In genomic region chr1:24007621-24008020, GRCm38 (mm10) we compare ENCODE assay signal across 23 mouse cellular contexts. TPM values are rescaled to one million over a fixed set of nuclear protein-coding genes. Genes with fewer than 3 reads are reported as not detected.
A peak's percentile ranks its signal among the peaks of the same experiment; 100 is the strongest.
DNase-seq lines count a peak whose midpoint lies in the region; ATAC-seq and TF ChIP-seq lines count a peak whose summit lies in the region.
"Had no signal": no experiment of that assay in that cellular context is flagged by ENCODE, and none has a peak within 500 bp of the region (broad histone marks: within the 10 kb centered on the region; RNA-seq: fewer than 3 reads in every experiment).

No protein-coding gene starts in this region.

- H3K9ac ChIP-seq in CH12.LX (ENCODE audit: insufficient read depth, low read depth) = no peak overlapping the region
- no peak overlapping the region for H3K9ac ChIP-seq in lung, postnatal 0 days (replicated peaks; ENCODE audit: low read depth)
- H3K9ac ChIP-seq: embryonic facial prominence, embryonic 15.5 days; heart, embryonic 15.5 days had no signal

- ATAC-seq in lung, postnatal 0 days = peak; percentile 93
- ATAC-seq: forebrain, embryonic 16.5 days; hindbrain, embryonic 16.5 days had no signal

- H3K27ac ChIP-seq in CH12.LX (ENCODE audit: insufficient read depth, low read depth) = no peak overlapping the region
- no peak overlapping the region for H3K27ac ChIP-seq in lung, postnatal 0 days (ENCODE audit: low read length)
- H3K27ac ChIP-seq: embryonic facial prominence, embryonic 15.5 days; heart, adult 2 months; heart, embryonic 15.5 days; hindbrain, embryonic 10.5 days had no signal

- peak overlapping the region; percentile 63 for H3K4me2 ChIP-seq in CH12.LX (ENCODE audit: insufficient read depth, low read depth, poor library complexity, severe bottlenecking)
- no peak overlapping the region for H3K4me2 ChIP-seq in lung, postnatal 0 days (replicated peaks; ENCODE audit: low read depth, low read length)
- H3K4me2 ChIP-seq: embryonic facial prominence, embryonic 15.5 days; heart, embryonic 11.5 days; heart, embryonic 15.5 days had no signal

- peaks cover 2 to 7% of the 10 kb centered on the region in 2 experiments for H3K36me3 ChIP-seq in CH12.LX (replicated peaks in 1 of 2; ENCODE audit: control insufficient read depth in 1 of 2, insufficient read depth in 1 of 2, low read length in 1 of 2)
- H3K36me3 ChIP-seq in lung, postnatal 0 days (ENCODE audit: insufficient read depth, low read length) = no peaks in the 10 kb centered on the region

- no peaks in the 10 kb centered on the region for H3K79me2 ChIP-seq in CH12.LX (replicated peaks; ENCODE audit: control insufficient read depth, extremely low read depth, insufficient read depth, poor library complexity, severe bottlenecking)

- TF ChIP-seq EP300 in CH12.LX (IDR thresholded peaks at IDR 0.05; ENCODE audit: low read length) = no peak
- TF ChIP-seq EP300 in lung, postnatal 0 days (IDR thresholded peaks at IDR 0.05) = peak; percentile 88

- TF ChIP-seq RAD21 in CH12.LX (IDR thresholded peaks at IDR 0.05; ENCODE audit: low read depth, low read length) = no peak

- H3K27me3 ChIP-seq in CH12.LX (replicated peaks) = no peaks in the 10 kb centered on the region
- H3K27me3 ChIP-seq in lung, postnatal 0 days (replicated peaks; ENCODE audit: insufficient read depth, low read length) = no peaks in the 10 kb centered on the region
- H3K27me3 ChIP-seq: embryonic facial prominence, embryonic 15.5 days; heart, embryonic 15.5 days had no signal

- no peak overlapping the region for H3K4me3 ChIP-seq in CH12.LX (replicated peaks in 1 of 3; ENCODE audit: low read depth in 2 of 3, low read length in 2 of 3, poor library complexity in 1 of 3)
- no peak overlapping the region for H3K4me3 ChIP-seq in lung, postnatal 0 days (ENCODE audit: low read depth, low read length)
- H3K4me3 ChIP-seq: embryonic facial prominence, embryonic 15.5 days; erythroblast, embryonic 14.5 days; heart, adult 2 months; heart, embryonic 15.5 days; hindbrain, embryonic 10.5 days had no signal

- WGBS in lung, postnatal 0 days = 57% methylated on average over 8 of the region's 8 CpGs

- no peaks in the 10 kb centered on the region for H3K9me3 ChIP-seq in CH12.LX (replicated peaks; ENCODE audit: low read length)
- no peaks in the 10 kb centered on the region for H3K9me3 ChIP-seq in lung, postnatal 0 days (ENCODE audit: low read length)
- H3K9me3 ChIP-seq: embryonic facial prominence, embryonic 15.5 days; G1E; heart, embryonic 15.5 days; hindbrain, embryonic 10.5 days had no signal

- dilution Hi-C loops in CH12.LX (cut with MboI; ENCODE audit: extremely low pct_ligation_motif_present, extremely low pct_unique_long_range_greater_than_20kb, low sequenced_read_pairs) = no loop called here

- in situ Hi-C loops in CH12.LX (cut with MboI; ENCODE audit: low pct_ligation_motif_present, low pct_unique_long_range_greater_than_20kb, low sequenced_read_pairs) = loop anchor here (10.0 kb wide), 1 partner anchor 83 kb away; the partner anchor contains the start of gene Smap1

- H3K4me1 ChIP-seq in CH12.LX (ENCODE audit: control insufficient read depth in 1 of 2, insufficient read depth in 2 of 2) = peaks cover 21 to 36% of the 10 kb centered on the region in 2 experiments
- no peaks in the 10 kb centered on the region for H3K4me1 ChIP-seq in lung, postnatal 0 days (ENCODE audit: insufficient read depth, low read depth, low read length)

- TF ChIP-seq CTCF in CH12.LX (conservative IDR thresholded peaks at IDR 0.05 in 1 of 2, IDR thresholded peaks at IDR 0.05 in 1 of 2; ENCODE audit: low read depth in 2 of 2, low read length in 2 of 2) = no peak
- TF ChIP-seq CTCF in lung, postnatal 0 days (IDR thresholded peaks at IDR 0.05) = no peak

- DNase-seq in CH12.LX (ENCODE audit: extremely low read depth) = no peak
- peak; percentile 28 for DNase-seq in fat pad, adult 2 months (ENCODE audit: extremely low read depth, low read depth, low spot score)
- peak; percentile 87 for DNase-seq in lung, postnatal 0 days (ENCODE audit: low spot score)
- peak; percentile 69 for DNase-seq in lung, postnatal 36 days
- DNase-seq in kidney, postnatal 10 days = no peak
- DNase-seq in kidney, adult 11 months = no peak
- no peak for DNase-seq in retina, postnatal 1 day
- DNase-seq: adrenal gland, postnatal 10 days; cerebellum, adult 11 months; cerebellum, adult 8-10 months; cerebellum, postnatal 14 days; embryo, embryonic 11 days; gastrocnemius, postnatal 10 days; heart, adult 2 months; heart, postnatal 14 days had no signal

- no peak for TF ChIP-seq POLR2A in CH12.LX (IDR thresholded peaks at IDR 0.05; ENCODE audit: low read depth, low read length)

TF ChIP-seq in CH12.LX, 34 proteins besides CTCF, POLR2A, EP300 and RAD21:
- no peak for TF ChIP-seq TCF12 (IDR thresholded peaks at IDR 0.05; ENCODE audit: low read depth, low read length)
- no peak for TF ChIP-seq ZKSCAN1 (IDR thresholded peaks at IDR 0.05; ENCODE audit: borderline replicate concordance, low read depth, low read length)
- TF ChIP-seq POLR2AphosphoS2 (IDR thresholded peaks at IDR 0.05; ENCODE audit: low read depth, low read length) = no peak
- no peak for TF ChIP-seq HCFC1 (IDR thresholded peaks at IDR 0.05; ENCODE audit: low read depth, low read length)
- TF ChIP-seq IRF4 (IDR thresholded peaks at IDR 0.05; ENCODE audit: low read depth, low read length) = 0 out of 2 replicates have a peak, but pooled peaks have one; percentile 23
- no peak for TF ChIP-seq SIN3A (IDR thresholded peaks at IDR 0.05; ENCODE audit: low read length)
- TF ChIP-seq ELF1 (IDR thresholded peaks at IDR 0.05; ENCODE audit: low read depth, low read length) = peak; percentile 12; the same call in 1 of the 2 replicates
- TF ChIP-seq RCOR1 (conservative IDR thresholded peaks at IDR 0.05; ENCODE audit: low read depth, low read length) = no peak
- no peak for TF ChIP-seq USF1 (IDR thresholded peaks at IDR 0.05; ENCODE audit: low read depth, low read length)
- TF ChIP-seq GABPA (IDR thresholded peaks at IDR 0.05; ENCODE audit: insufficient replicate concordance, low read depth, low read length) = no peak
- no peak for TF ChIP-seq MAZ (IDR thresholded peaks at IDR 0.05; ENCODE audit: low read depth, low read length)
- no peak for TF ChIP-seq JUND (conservative IDR thresholded peaks at IDR 0.05; ENCODE audit: low read depth, low read length)
- TF ChIP-seq ZC3H11A (IDR thresholded peaks at IDR 0.05; ENCODE audit: low read depth, low read length) = no peak
- TF ChIP-seq TBP (conservative IDR thresholded peaks at IDR 0.05; ENCODE audit: low read depth, low read length) = no peak
- peak; percentile 45 for TF ChIP-seq ZNF384 (IDR thresholded peaks at IDR 0.05; ENCODE audit: low read depth, low read length)
- TF ChIP-seq SMC3 (IDR thresholded peaks at IDR 0.05; ENCODE audit: low read depth, low read length) = no peak

RNA-seq across cellular contexts. Expression of gene Sdhaf4, which starts 2.2 kb away (rescaled TPM):
- total RNA-seq in CH12.LX (2012; rRNA removed) = 40.7 and 43.4 TPM in 2 replicates
- 72.9 and 79.6 TPM in 2 replicates for total RNA-seq in CH12.LX (2014; rRNA removed)
- 20.9 and 24.8 TPM in 2 replicates for polyA plus RNA-seq in CH12.LX (2012; ENCODE audit: insufficient read length, low read depth)
- polyA plus RNA-seq in lung, postnatal 0 days (2015; fragmentation: Nextera tagmentation; extraction: Ambion mirVana) = 80.7 and 84.3 TPM in 2 replicates
- polyA plus RNA-seq: erythroblast, embryonic 14.5 days had no signal

Comparison
In these comparisons a context has a peak if more than half of its experiments do, and no peak if none do; other contexts are left out.
1. DNase-seq: peak in fat pad, adult 2 months (single experiment), lung, postnatal 0 days (single experiment) and lung, postnatal 36 days (single experiment); none in CH12.LX (single experiment), kidney, postnatal 10 days (single experiment), kidney, adult 11 months (single experiment) and retina, postnatal 1 day (single experiment).